ENCODE assay signal across 34 mouse cellular contexts in the genomic region with DNA sequence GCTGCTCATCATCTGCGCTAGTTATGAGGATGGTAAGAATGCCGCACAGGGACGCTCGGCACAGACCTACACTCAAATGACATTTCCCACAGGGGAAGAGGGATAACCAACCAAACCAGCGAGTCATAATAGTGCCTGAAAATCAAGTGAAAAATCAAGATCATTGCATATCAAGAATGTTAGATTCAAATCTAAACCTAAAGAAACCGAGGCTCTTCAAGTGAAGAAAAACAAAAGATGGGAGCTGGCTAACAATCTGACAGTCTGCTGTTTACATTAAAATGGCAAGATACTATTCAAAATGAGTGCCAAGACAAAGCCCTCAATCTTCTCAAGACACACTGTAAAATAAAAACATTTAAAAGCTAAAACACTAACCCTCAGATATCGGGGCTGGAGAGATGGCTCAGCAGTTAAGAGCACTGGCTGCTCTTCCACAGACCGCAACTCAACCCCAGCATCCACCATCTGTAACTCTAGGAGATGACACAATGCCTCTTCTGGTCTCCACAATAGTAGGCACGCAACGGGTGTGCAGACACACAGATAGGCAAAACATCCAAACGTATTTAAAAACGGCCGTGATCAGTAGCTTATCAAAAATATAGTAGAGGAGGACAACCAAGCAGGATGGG.
"Had no signal": no experiment of that assay in that cellular context is flagged by ENCODE, and none has a peak within 500 bp of the region (broad histone marks: within the 10 kb centered on the region; RNA-seq: fewer than 3 reads in every experiment).

No protein-coding gene starts in this region.

- ATAC-seq: hindbrain, embryonic 16.5 days; hindbrain, postnatal 0 days; intestine, embryonic 15.5 days; intestine, embryonic 16.5 days; intestine, postnatal 0 days had no signal

- H3K4me2 ChIP-seq: heart, embryonic 11.5 days; heart, embryonic 12.5 days; heart, embryonic 13.5 days; heart, embryonic 15.5 days; hindbrain, embryonic 12.5 days; hindbrain, embryonic 13.5 days; hindbrain, embryonic 14.5 days; hindbrain, embryonic 15.5 days; intestine, embryonic 15.5 days; kidney, embryonic 15.5 days had no signal

- H3K27me3 ChIP-seq: heart, embryonic 12.5 days; heart, embryonic 13.5 days; heart, embryonic 15.5 days; hindbrain, embryonic 12.5 days; hindbrain, embryonic 13.5 days; hindbrain, embryonic 15.5 days; intestine, embryonic 15.5 days; kidney, embryonic 15.5 days had no signal

- DNase-seq: heart, postnatal 10 days; heart, postnatal 14 days; heart, postnatal 36 days; heart, postnatal 4 days; kidney, adult 11 months; kidney, adult 18-20 months; kidney, adult 2 months; kidney, adult 8-10 months; kidney, adult 9 months; kidney, postnatal 10 days; kidney, postnatal 14 days; kidney, postnatal 25 days; kidney, postnatal 36 days; kidney, postnatal 4 days; layer of hippocampus, adult 9-11 months; layer of hippocampus, postnatal 36 days had no signal

- H3K27ac ChIP-seq: heart, embryonic 13.5 days; heart, embryonic 15.5 days; hindbrain, embryonic 10.5 days; hindbrain, embryonic 12.5 days; hindbrain, embryonic 13.5 days; hindbrain, embryonic 14.5 days; hindbrain, embryonic 15.5 days; hindbrain, postnatal 0 days; intestine, embryonic 15.5 days; kidney, embryonic 15.5 days; kidney, postnatal 0 days; layer of hippocampus, adult 2 months; left cerebral cortex, adult 2 months had no signal

- H3K4me3 ChIP-seq: heart, embryonic 12.5 days; heart, embryonic 13.5 days; heart, embryonic 15.5 days; hindbrain, embryonic 10.5 days; hindbrain, embryonic 12.5 days; hindbrain, embryonic 13.5 days; hindbrain, embryonic 15.5 days; intestine, embryonic 15.5 days; kidney, embryonic 15.5 days; layer of hippocampus, adult 2 months; left cerebral cortex, adult 2 months had no signal

- H3K9ac ChIP-seq: heart, embryonic 12.5 days; heart, embryonic 13.5 days; heart, embryonic 15.5 days; hindbrain, embryonic 12.5 days; hindbrain, embryonic 13.5 days; hindbrain, embryonic 14.5 days; hindbrain, embryonic 15.5 days; intestine, embryonic 15.5 days; kidney, embryonic 15.5 days had no signal

- H3K4me1 ChIP-seq: heart, embryonic 12.5 days; heart, embryonic 13.5 days; heart, embryonic 15.5 days; hindbrain, embryonic 10.5 days; hindbrain, embryonic 12.5 days; hindbrain, embryonic 13.5 days; hindbrain, embryonic 15.5 days; intestine, embryonic 15.5 days; kidney, embryonic 15.5 days had no signal

- H3K9me3 ChIP-seq: heart, embryonic 12.5 days; heart, embryonic 13.5 days; heart, embryonic 15.5 days; hindbrain, embryonic 10.5 days; hindbrain, embryonic 12.5 days; hindbrain, embryonic 13.5 days; hindbrain, embryonic 15.5 days; intestine, embryonic 15.5 days; kidney, embryonic 15.5 days had no signal
